Mouse (Mus musculus) right cerebral cortex, postnatal 25 days (tissue): ENCODE measurements around the gene Bbs4.

ENCODE experiments used
- DNase-seq: peaks from one replicate; pipeline ENCODE4 v3.0.0; 2022

The Bbs4 gene

DNA sequence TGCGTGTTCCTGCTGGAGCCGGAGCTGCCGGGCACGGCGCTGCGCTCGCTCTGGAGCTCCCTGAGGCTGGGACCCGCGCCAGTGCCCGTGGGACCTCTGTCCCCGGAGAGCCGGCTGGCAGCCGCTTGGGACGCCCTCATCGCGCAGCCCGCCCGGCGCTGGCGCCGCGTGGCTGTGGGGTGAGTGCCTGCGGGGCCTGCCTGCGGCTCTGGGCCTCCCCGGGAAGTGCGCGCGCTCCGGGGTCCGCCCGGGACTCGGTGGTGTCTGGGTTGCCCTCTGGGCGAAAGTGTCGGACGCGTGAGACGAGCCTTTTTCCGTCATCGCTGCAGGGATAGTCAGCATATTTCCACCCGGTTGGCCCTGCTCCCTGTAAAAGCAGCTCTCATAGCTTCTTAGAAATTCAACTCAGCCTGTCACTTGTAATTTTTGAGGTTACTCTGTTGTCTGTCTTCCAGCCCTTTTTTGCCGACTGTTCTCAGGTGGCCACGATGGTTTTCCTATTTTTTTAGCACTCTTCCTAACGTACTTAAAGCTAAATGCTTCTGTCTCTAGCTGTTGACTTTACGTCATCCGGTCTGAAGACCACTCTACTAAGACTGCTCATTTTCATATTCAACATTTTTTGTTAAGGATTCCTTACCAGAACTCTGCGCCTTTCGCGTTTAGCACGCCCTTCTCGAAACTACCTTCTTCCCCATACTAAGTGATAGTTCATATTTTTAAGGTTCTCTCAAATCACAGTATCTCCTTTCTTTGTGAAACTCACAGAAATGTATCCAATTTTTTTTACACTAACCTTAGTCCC lies 61.4 kb downstream of the Bbs4 start:
- DNase-seq: no peak

DNA sequence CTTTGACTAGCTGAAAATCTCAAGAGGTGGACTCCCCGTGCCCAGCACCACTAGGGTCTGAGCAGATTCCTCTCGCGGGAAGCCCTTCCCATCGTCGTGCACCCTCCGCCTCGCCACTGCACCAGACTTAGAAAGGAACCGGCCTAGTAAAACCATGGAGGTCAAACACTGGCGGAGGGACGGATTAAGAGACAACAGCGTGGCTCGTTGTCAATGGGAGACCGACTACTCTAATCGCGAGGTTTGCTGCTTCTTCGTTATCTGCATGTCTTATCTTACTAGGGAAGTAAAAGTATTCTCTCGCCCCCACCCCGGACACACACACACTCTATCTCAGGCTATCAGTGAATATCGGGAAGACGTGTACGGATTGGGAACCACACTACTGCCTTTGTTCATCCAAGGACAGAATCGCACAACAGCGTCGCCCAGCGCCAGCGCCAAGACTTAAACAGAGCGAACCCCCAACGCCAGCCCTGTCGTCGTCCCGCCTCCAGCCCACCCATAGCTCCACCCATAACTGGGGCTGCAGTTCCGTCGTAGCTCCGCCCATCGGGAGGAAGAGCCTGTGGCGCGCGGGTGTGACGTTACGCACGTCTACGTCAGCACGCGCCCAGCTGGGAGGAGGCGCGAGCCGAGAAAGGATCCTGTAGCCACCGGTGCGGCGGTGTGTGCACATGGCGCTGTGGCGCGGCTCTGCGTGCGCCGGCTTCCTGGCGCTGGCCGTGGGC lies 62.2 kb downstream of the Bbs4 start, which contains the start of gene Adpgk:
Gene Adpgk, plus strand, starts transcription at position 602 of the 731 bp plus-strand sequence.
- DNase-seq: peak; percentile 100

DNA sequence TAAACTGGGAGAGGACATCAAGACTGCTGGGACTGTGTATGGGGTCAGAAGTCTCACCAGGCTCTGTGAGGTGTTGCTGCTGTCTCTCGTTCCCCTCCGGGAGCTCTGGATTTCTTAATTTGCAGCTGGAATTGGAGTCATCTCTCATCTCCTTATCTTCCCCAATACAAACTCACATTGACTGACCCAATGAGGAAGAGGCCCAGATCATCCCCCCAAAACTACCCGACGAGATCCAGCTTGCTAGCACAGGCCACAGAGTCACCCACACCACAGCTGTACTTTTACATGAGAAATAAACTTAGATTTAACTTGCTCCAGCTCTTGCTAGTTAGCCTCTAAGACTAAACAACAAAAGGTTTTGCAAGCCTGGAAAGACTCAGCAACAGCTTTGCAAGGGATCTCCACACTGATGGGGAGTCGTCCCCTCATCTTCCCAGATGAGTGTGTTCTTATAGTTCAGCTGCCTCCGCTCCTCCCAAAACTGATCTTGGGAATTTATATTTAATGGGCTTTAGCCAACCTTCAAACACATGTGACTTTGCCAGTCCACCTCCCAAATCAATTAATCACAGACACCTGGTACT lies 63.7 kb downstream of the Bbs4 start:
- DNase-seq: no peak

DNA sequence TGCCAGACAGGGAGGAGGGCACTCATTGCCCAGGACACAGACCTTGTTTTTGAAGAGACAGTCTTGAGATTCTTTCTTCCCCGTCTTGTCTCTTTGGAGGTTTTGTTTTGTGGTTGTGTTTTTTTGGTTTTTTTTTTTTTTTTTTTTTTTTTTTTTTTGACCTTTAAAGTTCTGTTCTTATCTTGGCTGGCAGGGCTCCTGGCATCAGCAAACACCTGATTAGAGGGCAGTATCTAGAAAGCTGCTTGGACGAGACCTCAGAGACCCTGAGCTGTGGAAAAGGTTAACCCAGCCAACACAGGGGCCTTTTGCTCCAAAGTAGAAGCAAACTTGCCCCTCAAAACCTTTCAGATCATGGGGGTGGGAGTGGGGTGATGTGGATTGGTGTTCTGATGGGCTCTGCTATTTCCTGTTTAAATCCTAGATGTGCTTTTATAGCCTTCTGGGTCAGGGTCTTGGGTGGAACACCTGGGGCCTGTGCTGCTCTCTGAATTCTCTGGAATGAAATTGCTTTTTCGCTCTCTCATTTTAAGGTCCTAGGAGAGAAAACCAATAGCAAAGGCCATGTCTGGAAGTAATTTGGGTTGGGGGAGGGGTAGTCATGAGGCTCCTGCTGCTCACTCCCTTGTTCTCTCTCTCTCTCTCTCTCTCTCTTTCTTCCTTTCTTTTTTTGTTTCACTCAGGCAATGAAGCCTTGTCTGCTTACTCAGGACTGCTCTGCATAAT lies 64.5 kb downstream of the Bbs4 start:
- DNase-seq: no peak

DNA sequence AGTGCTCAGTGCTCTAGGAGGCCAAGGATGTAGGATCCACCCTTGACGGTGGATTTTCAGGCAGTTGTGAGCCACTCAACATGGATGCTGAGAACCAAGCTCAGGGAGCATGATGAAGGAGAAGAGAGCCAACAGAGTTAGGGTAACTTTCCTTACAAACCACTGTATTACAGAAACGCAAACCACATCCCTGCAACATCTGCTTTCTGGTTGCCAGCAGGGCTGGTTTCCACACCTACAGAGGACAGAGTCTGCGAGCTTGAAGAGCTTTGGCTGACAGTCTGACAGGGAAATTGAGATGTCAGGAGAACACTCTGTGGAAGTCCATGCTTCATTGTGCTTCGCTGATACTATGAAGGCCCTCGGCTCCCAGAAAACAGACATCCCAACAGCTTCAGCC lies 65.2 kb downstream of the Bbs4 start:
- DNase-seq: no peak

DNA sequence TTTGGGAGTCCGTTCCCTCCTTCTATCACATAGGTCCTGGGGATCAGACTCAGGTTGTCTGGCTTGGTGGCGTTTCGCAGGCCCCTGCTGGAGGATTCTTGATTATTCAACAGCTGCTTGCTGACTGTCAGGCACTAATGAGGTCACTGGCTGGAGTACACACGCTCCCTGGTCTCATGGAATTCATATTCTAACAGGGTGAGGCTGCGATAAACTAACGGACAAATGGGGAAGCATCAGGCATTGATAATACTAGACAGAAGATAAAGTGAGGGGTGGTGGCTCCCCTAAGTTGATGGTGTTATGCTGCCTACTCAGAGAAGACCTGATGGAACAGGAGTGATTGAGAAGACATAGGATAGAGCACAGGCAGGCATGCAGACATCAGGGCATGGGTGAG lies 67.7 kb downstream of the Bbs4 start:
- DNase-seq: no peak

DNA sequence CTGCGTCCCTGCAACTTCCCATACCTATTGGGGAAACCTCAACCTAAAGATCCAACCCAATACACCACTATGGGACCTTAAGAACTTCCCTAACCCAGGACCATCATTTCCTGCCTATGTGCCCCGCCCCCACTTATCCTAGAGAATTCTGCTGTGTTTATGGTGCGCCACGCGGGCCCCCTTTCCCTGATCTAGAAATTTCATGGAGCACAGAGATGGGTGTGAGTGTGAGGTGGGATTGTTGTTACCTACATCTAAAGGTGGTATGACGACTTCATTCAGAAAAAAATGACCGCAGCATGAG lies 70.7 kb downstream of the Bbs4 start:
- no peak for DNase-seq

DNA sequence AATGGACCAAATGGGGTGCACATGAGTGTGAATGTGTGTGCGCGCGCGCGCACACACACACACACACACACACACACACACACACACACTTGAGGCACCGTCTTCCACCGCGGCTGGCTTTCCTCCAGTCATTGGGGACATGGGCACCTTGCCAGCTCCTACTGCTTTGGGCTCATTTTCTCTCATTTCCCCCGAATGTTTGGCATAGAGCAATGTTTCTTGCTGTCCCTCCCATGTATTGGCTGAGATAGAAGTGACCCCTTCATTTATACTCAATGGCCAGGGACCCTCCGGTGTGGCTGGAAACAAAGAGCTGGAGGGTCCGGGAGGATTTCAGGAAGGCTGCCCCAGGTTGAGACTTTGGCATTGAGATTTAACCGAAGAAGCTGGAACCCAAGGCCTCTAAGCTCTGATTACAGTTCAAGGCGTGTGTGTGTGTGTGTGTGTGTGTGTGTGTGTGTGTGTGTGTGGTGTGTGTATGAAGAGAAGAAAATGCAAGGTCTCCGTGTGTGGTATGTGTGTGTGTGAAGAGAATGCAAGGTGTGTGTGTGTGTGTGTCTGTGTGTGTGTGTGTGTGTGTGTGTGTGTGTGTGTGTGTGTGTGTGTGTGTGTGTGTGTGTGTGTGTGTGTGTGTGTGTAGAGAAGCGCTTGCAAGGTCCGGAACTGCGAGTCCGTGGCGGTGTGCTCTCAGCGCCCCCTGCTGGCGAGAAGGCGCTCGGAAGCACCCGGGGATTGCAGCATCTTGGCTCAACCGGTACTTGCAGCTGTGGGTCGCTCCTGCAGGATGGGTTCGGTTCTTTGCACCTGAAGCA lies 71.2 kb downstream of the Bbs4 start:
- peak; percentile 82 for DNase-seq

DNA sequence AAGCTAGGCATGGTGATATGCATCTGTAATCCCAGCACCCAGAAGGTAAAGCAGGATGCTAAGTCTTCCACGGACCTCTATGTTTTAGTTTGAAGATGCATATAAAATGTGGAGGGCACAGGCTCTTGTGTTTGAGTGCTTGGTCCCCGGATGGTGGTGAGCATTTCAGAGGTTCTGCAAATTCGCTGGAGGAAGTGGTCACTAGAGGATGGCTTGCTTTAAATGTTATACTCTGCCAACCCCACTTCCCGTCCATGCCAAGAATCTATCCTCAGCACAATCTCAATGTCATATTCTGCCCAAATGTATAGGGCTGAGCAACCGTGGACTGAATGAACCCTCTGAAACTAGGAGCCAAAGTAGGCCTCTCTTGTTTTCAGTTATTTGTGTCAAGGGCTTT lies 72.4 kb downstream of the Bbs4 start:
- no peak for DNase-seq

DNA sequence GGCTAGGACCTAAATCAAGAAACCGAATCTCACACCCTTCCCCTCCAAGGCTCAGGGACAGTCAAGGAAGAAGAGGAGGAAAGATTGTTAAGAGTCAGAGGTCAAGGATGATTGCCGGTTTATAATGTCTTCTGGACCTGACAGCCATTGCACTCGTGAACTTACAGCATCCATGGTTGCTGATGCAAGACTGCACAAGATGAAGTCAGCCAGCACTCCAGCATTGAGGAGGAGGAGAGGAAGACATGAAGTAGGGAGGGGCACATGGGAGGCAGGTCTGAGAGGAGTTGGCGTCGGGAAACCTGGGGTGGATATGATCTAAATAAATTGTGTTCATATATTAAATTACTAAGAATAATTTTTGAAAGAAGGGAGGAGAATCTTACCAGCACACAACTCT lies 74.6 kb downstream of the Bbs4 start:
- no peak for DNase-seq

DNA sequence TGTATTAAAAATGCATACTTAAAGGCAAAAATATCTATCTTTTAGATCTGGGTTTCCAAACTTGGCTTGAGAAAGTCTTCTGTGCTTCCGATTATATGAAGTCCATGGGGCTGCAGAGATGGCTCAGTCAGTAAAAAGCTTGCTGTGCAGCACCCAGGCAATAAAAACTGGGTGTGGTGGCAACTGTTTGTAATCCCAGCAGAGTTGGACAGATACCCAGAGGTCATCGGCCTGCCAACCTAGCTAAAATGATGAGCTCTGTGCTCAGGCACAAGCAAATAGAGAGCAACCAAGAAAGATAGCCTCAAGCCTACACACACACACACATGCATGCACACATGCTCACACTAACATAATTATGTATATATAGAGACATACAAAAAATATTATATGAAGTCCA lies 75.1 kb downstream of the Bbs4 start:
- DNase-seq: no peak

DNA sequence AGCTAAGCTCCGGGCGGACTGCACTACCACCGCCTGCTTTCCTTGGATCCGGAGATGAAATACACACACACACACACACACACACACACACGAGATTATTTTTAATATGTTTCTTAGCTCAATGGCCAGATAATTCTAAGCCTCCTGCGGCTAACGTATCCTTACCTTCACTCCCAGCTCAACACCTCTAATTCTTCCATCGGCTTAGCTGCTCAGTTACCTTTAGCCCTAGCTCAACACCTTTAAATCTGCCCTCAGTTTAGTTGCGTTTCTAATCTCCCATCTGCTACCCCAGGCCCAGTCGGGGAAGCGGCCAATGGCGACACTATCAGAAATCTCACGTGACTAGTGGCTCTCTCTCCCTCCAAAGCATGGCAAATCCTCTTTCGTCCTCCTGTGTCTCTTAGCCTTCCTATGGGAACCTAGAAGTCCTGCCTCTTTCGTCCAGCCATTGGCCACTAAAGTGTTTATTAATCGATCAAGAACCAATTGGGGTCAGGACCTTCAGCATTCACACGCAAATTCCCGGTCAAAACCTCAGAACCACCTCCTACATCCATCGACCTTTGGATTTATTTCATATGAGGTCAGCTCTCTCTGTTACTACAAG lies 78.4 kb downstream of the Bbs4 start:
- no peak for DNase-seq

DNA sequence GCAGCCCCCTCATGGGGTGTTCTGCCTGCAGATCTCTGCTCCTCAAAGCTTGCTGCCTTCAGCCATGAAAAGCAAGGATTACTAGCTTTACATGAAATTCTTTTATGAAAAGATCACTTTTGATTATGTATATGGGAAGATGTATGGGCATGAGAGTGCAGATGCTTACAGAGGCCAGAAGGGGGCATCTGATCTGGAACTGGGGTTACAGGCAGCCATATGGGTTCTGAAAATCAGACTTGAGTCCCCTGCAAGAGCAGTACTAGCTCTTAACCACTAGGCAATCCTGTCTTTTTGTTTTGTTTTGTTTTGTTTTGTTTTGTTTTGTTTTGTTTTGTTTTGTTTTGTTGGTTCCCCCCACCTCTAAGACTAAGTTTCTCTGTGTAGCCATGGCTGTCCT lies 80.1 kb downstream of the Bbs4 start:
- DNase-seq: no peak
